Mouse (Mus musculus): ENCODE results near the gene Hmcn2. TPM values are rescaled to one million over a fixed set of nuclear protein-coding genes. Genes with fewer than 3 reads are reported as not detected.

Hmcn2 gene
- total RNA-seq, 2 experiments from 2014 or later: 0.54 TPM

DNA sequence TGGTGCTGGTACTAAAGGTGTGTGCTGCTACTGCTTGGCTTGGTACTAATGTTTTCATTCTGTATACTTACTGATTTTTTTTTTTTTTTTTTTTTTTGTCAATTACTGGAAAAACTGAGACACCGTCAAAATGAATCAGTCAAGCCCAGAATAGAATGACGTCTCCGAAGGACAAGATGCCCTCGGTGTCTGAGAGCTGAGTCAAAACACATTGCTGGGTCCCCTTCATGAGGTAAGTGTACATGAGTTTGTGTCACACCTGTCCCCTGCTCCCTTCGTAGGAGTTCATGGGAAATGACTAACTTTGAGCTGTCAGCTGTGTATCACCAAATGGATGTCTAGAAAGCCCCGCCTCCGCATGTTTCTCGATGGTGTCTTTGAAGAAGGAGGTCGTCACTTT is 11.0 kb upstream of the Hmcn2 start:
- intact Hi-C loops (cut with DNase I): loop anchor here (10.0 kb wide), 1 partner anchor 288 kb away; no protein-coding TSS in a partner anchor
- no peak for DNase-seq (ENCODE audit: low spot score in 2 of 2)

DNA sequence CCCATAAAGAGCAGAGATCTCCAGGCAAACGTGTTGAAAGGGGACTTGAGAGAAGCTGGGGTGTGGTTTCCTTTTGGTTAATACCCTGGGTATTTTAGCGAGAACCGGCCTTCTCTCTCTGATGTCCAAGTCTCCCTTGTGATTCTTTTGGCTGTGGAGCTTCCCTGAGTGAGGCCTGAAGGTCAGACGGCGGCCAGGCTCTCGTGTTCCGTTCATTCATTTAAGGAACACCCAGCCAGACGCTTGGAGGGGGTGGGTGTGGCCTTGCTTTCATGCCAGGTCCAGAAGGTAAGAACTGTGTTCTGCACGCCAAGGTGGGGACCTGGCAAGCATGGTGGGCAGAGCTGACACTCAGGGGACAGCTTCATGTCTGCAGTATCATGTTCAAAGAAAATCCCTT is 10.0 kb upstream of the Hmcn2 start:
- DNase-seq (ENCODE audit: low spot score in 2 of 2): no peak
- intact Hi-C loops (cut with DNase I): loop anchor here (10.0 kb wide), 1 partner anchor 289 kb away; no protein-coding TSS in a partner anchor

- intact Hi-C loops (cut with DNase I): loop anchor here (10.0 kb wide), 1 partner anchor 290 kb away; no protein-coding TSS in a partner anchor
- DNase-seq (ENCODE audit: low spot score in 2 of 2): no peak
Observed at GRCm38 (mm10) chr2:31304801-31305665, 9.2 kb upstream of the Hmcn2 start.

DNA sequence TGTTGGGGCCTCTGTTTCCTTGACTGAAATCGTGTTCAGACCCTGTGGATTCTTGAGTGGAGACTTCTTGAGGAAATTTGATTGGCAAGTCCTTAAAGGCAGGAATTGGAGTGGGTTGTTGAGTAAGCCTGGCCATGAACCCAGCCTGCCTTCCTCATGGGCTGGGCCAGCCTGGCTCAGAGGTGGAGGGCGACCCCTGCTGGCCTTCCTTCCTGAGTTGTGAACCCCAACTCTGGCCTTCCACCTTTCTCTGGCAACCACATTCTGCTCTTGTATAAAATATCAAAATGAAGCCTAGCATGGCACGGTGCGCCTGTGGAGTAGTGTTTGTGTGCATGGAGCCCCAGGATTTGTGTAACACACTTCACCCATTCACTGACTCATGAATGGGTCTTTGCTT is 8.5 kb upstream of the Hmcn2 start:
- no peak for DNase-seq (ENCODE audit: low spot score in 2 of 2)
- intact Hi-C loops (cut with DNase I): loop anchor here (10.0 kb wide), 1 partner anchor 291 kb away; no protein-coding TSS in a partner anchor

- intact Hi-C loops (cut with DNase I): loop anchor here (10.0 kb wide), 1 partner anchor 293 kb away; no protein-coding TSS in a partner anchor
- DNase-seq (ENCODE audit: low spot score in 2 of 2): no peak
Observed at GRCm38 (mm10) chr2:31308257-31308656, 6.0 kb upstream of the Hmcn2 start.

DNA sequence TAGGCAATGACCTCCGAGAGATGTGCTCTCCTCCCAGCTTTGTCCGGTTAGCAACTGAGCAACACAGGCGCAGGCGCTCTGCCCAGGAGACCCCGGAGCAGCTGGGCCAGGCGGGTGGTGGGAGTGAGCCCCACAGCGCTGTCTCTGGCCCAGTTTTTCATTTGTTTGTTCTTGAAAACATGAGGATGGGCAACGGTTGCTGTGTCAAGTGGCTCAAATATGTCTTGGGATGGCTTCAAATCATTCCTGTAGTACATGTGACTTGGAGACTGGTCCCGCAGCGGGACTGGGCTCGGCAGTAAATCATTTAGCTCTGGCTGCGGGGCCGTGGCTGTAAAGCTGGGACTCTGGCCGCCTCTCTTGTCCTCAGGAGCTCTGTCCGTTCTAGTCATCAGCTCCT is 4.7 kb upstream of the Hmcn2 start:
- DNase-seq (ENCODE audit: low spot score in 2 of 2): no peak
- intact Hi-C loops (cut with DNase I): loop anchor here (10.0 kb wide), 1 partner anchor 295 kb away; no protein-coding TSS in a partner anchor

DNA sequence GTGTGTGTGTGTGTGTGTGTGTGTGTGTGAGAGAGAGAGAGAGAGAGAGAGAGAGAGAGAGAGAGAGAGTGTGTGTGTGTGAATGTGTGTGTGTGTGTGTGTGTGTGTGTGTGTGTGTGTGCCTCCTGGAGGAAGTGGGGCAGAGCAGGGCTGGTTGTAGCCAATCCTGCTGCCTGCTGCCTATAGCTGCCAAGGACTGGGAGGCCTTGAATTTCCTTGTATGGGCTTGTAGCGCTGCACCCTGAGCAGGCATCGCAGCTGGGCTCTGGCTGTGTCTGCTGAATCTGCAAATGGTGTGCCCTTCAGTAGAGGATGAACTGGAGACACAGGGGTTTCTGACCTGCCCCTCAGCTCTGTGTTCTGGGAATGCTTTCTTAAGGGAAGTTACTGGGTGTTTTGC is 3.9 kb downstream of the Hmcn2 start:
- intact Hi-C loops (cut with DNase I): no loop called here
- no peak for DNase-seq (ENCODE audit: low spot score in 2 of 2)

DNA sequence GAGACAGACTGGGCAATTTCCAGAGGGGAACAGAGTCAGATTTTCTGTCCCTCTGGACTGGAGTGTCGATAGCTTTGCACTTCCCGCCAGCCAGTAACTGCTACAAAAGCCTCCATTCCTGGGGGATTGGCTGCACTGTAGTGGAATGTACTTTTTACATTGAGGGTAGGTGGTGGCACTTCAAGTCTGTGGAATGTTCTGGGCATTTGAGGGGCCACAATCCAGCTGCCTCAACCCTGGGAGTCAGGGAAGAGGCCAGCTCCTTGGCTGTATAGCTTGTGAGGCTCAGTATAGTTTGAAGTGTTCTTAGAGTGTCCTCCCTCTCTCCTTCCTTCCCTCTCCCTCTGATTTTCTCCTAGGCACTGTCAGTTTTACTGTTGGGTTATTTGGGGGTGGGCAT is 5.0 kb downstream of the Hmcn2 start:
- intact Hi-C loops (cut with DNase I): no loop called here
- DNase-seq (ENCODE audit: low spot score in 2 of 2): no peak

- intact Hi-C loops (cut with DNase I): loop anchor here (5.0 kb wide), 1 partner anchor 45 kb away; no protein-coding TSS in a partner anchor
- DNase-seq (ENCODE audit: low spot score in 2 of 2): no peak
Observed at GRCm38 (mm10) chr2:31327186-31327585, 13.0 kb downstream of the Hmcn2 start.

DNA sequence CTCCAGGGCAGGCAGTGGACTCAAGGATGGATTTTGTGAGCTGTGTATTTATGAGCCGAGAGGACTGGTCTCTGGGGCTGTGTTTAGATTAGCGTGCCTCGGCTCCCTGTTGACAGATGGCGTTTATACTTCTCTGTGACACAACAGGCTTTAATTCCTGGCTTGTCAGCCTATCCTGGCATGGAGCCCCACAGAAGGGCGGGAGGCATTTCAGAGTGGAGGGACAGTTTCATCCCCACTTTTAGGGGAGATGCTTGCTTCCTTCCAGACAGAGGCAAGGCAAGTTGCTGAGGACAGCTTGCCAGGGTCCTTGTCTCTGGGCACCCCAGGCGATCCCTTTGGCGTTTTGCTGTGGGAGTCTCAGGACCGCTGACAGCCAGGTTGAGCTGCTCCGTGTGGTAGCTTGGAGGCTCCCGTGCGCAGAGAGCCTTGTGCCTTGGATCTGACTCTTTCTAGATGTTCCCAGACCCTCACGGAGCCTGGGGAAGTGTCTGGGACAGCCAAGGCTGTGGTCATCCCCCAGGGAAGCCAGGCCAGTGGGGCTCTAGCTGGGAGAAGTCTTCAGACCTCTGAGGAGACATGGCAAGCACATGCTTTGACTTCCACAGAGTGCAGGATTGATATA is 23.6 kb downstream of the Hmcn2 start:
- DNase-seq (ENCODE audit: low spot score in 2 of 2): no peak
- intact Hi-C loops (cut with DNase I): no loop called here

DNA sequence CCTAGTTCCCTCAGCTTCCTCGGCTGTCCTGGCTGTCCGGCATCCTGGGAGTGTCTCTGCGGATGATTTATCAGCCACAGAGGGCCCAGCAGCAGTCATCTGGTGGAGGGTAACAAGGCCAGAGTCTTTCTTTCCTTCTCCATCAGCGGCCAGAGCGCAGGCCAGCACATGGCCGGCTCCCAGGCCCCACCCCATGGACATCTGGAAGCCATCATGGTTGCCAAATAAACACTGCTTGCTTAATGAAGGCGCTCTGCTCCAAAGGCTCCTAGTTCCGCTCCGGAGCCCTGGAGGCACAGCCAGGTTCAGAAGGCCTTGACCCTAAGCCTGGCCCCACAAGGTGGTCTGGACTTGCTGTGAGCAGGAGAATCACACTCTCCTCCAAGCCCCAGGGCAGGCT is 25.6 kb downstream of the Hmcn2 start:
- intact Hi-C loops (cut with DNase I): no loop called here

DNA sequence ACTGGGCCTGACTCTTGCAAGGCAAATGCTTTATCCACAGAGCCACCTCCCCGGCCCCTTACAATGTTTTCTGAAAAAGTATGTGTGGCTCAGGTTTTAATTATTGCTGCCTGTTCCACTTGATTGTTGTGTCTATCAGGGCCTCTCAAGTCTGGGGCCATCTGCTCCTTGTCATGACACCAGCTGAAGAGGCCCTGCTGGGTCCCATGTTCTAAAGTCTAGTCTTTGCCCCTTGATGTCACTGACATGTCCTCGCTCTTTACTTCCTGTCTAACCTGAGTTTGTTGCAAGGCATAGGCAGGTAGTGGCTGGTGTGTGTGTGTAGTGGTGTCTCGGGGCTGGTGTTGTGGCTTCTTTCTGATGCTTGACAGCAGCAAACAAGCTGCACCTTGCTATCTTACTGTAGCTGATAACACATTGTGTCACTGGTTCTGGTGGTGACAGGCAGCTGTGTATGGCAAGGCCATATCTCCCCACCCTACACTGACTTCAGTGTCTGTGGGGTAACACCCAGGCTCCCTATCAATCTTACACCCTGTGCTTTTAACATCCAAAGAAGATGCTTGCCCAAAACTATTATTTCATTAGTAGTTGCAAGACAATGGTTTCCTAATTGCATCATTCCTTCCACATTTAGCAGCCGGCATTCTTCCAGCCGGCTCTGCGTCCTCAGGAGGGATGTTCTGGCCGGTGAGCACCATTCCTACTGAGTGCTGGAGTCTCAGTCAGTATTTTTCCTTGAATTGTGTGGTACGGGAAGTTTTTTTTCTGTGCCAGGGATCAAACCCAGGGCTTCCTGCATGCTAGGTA is 27.7 kb downstream of the Hmcn2 start:
- intact Hi-C loops (cut with DNase I): no loop called here
- DNase-seq (ENCODE audit: low spot score in 2 of 2): no peak

More for the DNA sequence above, 25.6 kb downstream of the Hmcn2 start:
- no peak for DNase-seq (ENCODE audit: low spot score in 2 of 2)

- intact Hi-C loops (cut with DNase I): no loop called here
- DNase-seq (ENCODE audit: low spot score in 2 of 2): no peak
Observed at GRCm38 (mm10) chr2:31346096-31346495, 31.9 kb downstream of the Hmcn2 start.

DNA sequence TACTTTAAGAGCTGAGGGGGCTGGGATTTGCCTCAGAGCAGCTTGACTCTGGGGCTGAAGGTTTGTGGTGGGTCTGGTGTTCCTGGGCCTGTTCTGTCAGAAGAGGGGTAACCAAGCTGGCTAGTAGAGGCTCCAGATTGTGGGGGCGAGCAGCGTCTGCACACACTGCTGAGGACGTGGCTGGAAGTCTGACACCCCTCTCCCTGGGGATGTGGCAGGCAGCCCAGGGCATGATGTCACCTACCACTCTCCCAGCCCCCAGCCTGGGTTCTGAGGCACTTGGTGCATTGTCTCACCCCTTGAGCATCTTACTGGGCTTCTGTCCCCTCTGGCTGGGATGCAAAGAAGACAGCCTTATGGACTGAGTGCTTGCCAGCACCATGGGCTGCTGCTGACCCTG is 34.2 kb downstream of the Hmcn2 start:
- intact Hi-C loops (cut with DNase I): no loop called here
- DNase-seq (ENCODE audit: low spot score in 2 of 2): no peak

GRCm38 (mm10) chr2:31348850-31349249 is 34.6 kb downstream of the Hmcn2 start:
- intact Hi-C loops (cut with DNase I): no loop called here
- DNase-seq (ENCODE audit: low spot score in 2 of 2): no peak

DNA sequence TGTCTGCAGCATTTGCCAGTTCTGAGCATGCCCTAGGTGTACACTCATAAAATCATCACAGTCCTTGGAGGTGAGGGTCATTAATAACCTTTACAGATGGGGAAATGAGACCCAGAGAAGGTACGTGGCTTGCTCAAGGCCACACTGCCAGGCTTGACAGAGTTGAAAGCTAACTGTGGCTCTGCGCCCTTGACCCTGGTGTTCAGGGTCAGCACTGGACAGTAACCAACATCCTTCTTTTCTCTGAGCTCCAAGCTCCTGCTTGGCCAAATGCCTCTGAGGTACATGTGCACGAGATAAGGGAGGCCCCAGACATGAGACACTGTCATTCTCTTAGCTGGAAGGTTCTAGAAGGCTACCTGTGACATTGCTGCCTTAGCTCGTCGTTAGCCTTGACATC is 42.6 kb downstream of the Hmcn2 start:
- intact Hi-C loops (cut with DNase I): loop anchor here (10.0 kb wide), 1 partner anchor 168 kb away; no protein-coding TSS in a partner anchor
- DNase-seq (ENCODE audit: low spot score in 2 of 2): no peak

DNA sequence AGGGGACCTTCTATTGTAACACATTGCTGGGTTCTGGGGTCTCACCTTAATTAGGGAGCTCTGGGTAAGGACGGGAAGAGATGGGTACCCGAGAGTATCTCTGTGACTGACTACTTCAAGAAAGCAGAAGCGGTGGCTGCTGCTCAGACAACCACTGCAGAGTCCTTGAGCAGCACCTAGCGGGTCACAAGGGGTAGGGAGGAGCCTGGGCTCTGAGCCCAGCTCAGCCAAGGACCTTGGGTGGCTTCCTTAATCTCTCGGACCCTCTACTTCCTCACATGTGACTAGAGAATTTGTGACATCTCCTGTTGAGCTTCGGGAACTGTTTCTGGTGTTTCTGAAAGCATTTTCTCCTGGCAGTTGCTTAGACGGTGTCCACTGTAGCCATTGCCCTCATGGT is 45.1 kb downstream of the Hmcn2 start:
- intact Hi-C loops (cut with DNase I): loop anchor here (10.0 kb wide), 1 partner anchor 165 kb away; no protein-coding TSS in a partner anchor
- no peak for DNase-seq (ENCODE audit: low spot score in 2 of 2)

GRCm38 (mm10) chr2:31367186-31367585 is 53.0 kb downstream of the Hmcn2 start:
- intact Hi-C loops (cut with DNase I): no loop called here

GRCm38 (mm10) chr2:31371396-31371795 is 57.2 kb downstream of the Hmcn2 start:
- DNase-seq (ENCODE audit: low spot score in 2 of 2): no peak

More at GRCm38 (mm10) chr2:31367186-31367585, 53.0 kb downstream of the Hmcn2 start:
- DNase-seq (ENCODE audit: low spot score in 2 of 2): no peak

DNA sequence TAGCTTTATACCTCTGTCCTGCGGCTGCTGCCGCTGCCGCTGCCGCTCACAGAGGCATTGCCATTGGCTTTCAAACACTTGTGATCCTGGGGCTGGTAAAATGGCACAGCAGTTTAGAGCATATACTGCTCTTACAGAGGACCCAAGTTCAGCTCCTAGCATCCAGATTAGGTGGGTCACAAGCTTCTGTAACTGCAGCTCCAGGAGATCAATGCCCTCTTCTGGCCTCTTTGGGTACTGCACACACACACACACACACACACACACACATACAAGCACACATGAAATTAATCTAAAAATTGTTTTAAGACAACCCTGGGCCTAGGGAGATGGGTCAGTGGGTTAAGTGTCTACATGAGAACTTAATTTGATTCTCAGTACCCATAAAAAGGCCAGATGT is 58.0 kb downstream of the Hmcn2 start:
- no peak for DNase-seq (ENCODE audit: low spot score in 2 of 2)
- intact Hi-C loops (cut with DNase I): loop anchor here (5.0 kb wide), 1 partner anchor 45 kb away; no protein-coding TSS in a partner anchor

More at GRCm38 (mm10) chr2:31371396-31371795, 57.2 kb downstream of the Hmcn2 start:
- intact Hi-C loops (cut with DNase I): loop anchor here (5.0 kb wide), 1 partner anchor 44 kb away; no protein-coding TSS in a partner anchor
